Mouse (Mus musculus) limb, embryonic 11.5 days (tissue): Measurements from ENCODE around the gene Msrb3. TPM values are rescaled to one million over a fixed set of nuclear protein-coding genes. Genes with fewer than 3 reads are reported as not detected.

Source experiments
- ATAC-seq: fragments of 200-750 bp; cut with Nextera tagmentation; 2 replicates; pipeline ENCODE4 v1.8.0; 2017; ENCODE audit warnings: low read depth; ENCODE audit not compliant: insufficient number of reproducible peaks, low FRiP score, low TSS enrichment
- DNase-seq: peaks from one replicate; pipeline ENCODE4 v3.0.0-alpha.2; 2015; ENCODE audit warnings: low spot score
- H3K27ac ChIP-seq: fragments of 300-500 bp; sonication (generic); replicated peaks from 2 replicates; pipeline ENCODE4 v1.5.1; 2014; ENCODE audit warnings: low read depth, mild to moderate bottlenecking, low read length
- H3K27me3 ChIP-seq: fragments of 300-500 bp; sonication (generic); 2 replicates; pipeline ENCODE4 v1.6.1; 2014; ENCODE audit warnings: mild to moderate bottlenecking, low read length, mixed read lengths; ENCODE audit not compliant: control insufficient read depth, insufficient read depth
- H3K36me3 ChIP-seq: fragments of 300-500 bp; sonication (generic); 2 replicates; pipeline ENCODE4 v1.6.1; 2014; ENCODE audit warnings: mild to moderate bottlenecking, low read length, moderate library complexity, mixed read lengths; ENCODE audit not compliant: control insufficient read depth, insufficient read depth
- H3K4me1 ChIP-seq: fragments of 300-500 bp; sonication (generic); 2 replicates; pipeline ENCODE4 v1.6.1; 2014; ENCODE audit warnings: low read length, mixed read lengths; ENCODE audit not compliant: control insufficient read depth, insufficient read depth
- H3K4me2 ChIP-seq: fragments of 300-500 bp; sonication (generic); 2 replicates; pipeline ENCODE4 v1.6.1; 2014; ENCODE audit warnings: low read depth, mild to moderate bottlenecking, moderate library complexity; ENCODE audit not compliant: severe bottlenecking
- H3K4me3 ChIP-seq: fragments of 300-500 bp; sonication (generic); 2 replicates; pipeline ENCODE4 v1.5.1; 2014; ENCODE audit warnings: low read depth, low read length
- H3K9ac ChIP-seq: fragments of 300-500 bp; sonication (generic); 2 replicates; pipeline ENCODE4 v1.6.1; 2014; ENCODE audit warnings: mild to moderate bottlenecking, low read length
- H3K9me3 ChIP-seq: fragments of 300-500 bp; sonication (generic); 2 replicates; pipeline ENCODE4 v1.6.1; 2016; ENCODE audit warnings: low read length; ENCODE audit not compliant: control insufficient read depth
- WGBS: fragments of 180-500 bp; shearing (Covaris S2); extraction: QIAGEN DNeasy Blood & Tissue Kit; methylation state at CpG from one replicate; pipeline ENCODE4 v1.1.7; 2014; 5-methylcytosine and 5-hydroxymethylcytosine counted together
- polyA plus RNA-seq: library from polyadenylated mRNA; unstranded; fragments of >200 nt; fragmentation: Nextera tagmentation; extraction: Ambion mirVana; gene quantifications from 2 replicates; pipeline ENCODE4 v1.2.1, GENCODE M21; 2014

Msrb3 gene
- polyA plus RNA-seq, 1 experiment from 2014 or later, result 7.8 TPM

GRCm38 (mm10) chr10:120810053-120810696, 88.7 kb downstream of the Msrb3 start:
- ATAC-seq, result no peak
- 27% methylated on average over 14 of the region's 14 CpGs for WGBS
- no peak overlapping the region for H3K4me2 ChIP-seq

DNA sequence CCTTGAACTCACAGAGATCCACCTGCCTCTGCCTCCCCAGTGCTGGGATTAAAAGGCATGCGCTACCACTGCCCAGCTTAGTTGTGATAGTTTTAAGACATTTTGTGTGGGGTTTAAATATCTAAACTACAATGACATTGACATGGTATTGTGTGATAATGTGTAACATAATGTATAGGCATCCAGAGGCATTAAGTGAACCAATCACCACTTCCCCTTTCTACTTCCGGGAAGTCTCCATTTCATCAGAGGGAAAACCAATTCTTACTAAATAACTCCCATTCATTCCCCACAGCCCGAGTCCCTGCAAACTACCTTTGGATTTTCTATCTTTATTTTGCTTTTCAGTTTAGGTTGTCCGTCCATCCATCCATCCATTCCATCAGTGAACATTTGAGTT, 90.7 kb downstream of the Msrb3 start:
- no peaks in the 10 kb centered on the region for H3K36me3 ChIP-seq
- H3K9me3 ChIP-seq, result no peaks in the 10 kb centered on the region
- H3K9ac ChIP-seq, result no peak overlapping the region
- H3K27me3 ChIP-seq, result no peaks in the 10 kb centered on the region
- ATAC-seq (no peak), DNase-seq (no peak)
- H3K27ac ChIP-seq, result no peak overlapping the region
- peaks cover 27% of the 10 kb centered on the region for H3K4me1 ChIP-seq
- 92% methylated on average over 4 of the region's 4 CpGs for WGBS
- no peak overlapping the region for H3K4me2 ChIP-seq
- no peak overlapping the region for H3K4me3 ChIP-seq

More at GRCm38 (mm10) chr10:120810053-120810696, 88.7 kb downstream of the Msrb3 start:
- DNase-seq, result no peak
- no peaks in the 10 kb centered on the region for H3K27me3 ChIP-seq
- no peak overlapping the region for H3K9ac ChIP-seq
- peaks cover 31% of the 10 kb centered on the region for H3K4me1 ChIP-seq
- H3K27ac ChIP-seq, result no peak overlapping the region
- no peak overlapping the region for H3K4me3 ChIP-seq
- H3K36me3 ChIP-seq, result no peaks in the 10 kb centered on the region
- no peaks in the 10 kb centered on the region for H3K9me3 ChIP-seq

DNA sequence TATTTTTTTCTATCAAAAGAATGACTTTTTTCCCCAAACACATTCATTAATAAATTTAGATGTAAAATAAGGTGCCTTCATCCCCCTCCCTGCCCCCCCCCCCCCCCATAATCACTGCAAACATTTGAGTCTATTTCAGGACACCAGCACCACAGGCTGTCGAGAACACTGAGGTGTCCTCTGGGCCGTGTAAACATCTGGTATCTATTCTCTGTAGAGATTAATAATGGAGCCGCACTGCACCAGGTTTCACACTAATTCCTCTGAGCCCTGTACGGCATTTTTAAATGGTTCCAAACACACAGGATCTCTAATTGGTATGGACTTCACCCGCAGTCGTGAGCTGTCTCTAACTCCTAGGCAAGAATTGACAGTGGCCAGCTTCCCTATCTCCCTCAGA, 97.8 kb downstream of the Msrb3 start:
- Histone ChIP-seq H3K9me3 (no peaks in the 10 kb centered on the region), H3K27me3 (no peaks in the 10 kb centered on the region), H3K9ac (no peak overlapping the region; the same call in 1 of the 2 replicates), H3K4me2 (peak overlapping the region; percentile 16; the same call in 1 of the 2 replicates), H3K27ac (no peak overlapping the region), H3K4me1 (peaks cover 17% of the 10 kb centered on the region), H3K36me3 (no peaks in the 10 kb centered on the region), H3K4me3 (no peak overlapping the region)
- DNase-seq, result no peak
- 7% methylated on average over 6 of the region's 6 CpGs for WGBS
- ATAC-seq, result no peak

- no peak overlapping the region for H3K27ac ChIP-seq
- WGBS, result 80% methylated on average over 6 of the region's 6 CpGs
Observed at GRCm38 (mm10) chr10:120799479-120799878, 99.4 kb downstream of the Msrb3 start.

GRCm38 (mm10) chr10:120796749-120797148, 102.2 kb downstream of the Msrb3 start:
- H3K4me2 ChIP-seq, result no peak overlapping the region
- 93% methylated on average over 4 of the region's 4 CpGs for WGBS
- DNase-seq (no peak), ATAC-seq (no peak)
- no peak overlapping the region for H3K9ac ChIP-seq
- peaks cover 17% of the 10 kb centered on the region for H3K4me1 ChIP-seq
- no peaks in the 10 kb centered on the region for H3K36me3 ChIP-seq
- no peaks in the 10 kb centered on the region for H3K9me3 ChIP-seq
- no peak overlapping the region for H3K4me3 ChIP-seq
- no peak overlapping the region for H3K27ac ChIP-seq
- no peaks in the 10 kb centered on the region for H3K27me3 ChIP-seq

More at GRCm38 (mm10) chr10:120799479-120799878, 99.4 kb downstream of the Msrb3 start:
- H3K4me3 ChIP-seq, result no peak overlapping the region
- H3K27me3 ChIP-seq, result no peaks in the 10 kb centered on the region
- peaks cover 19% of the 10 kb centered on the region for H3K4me1 ChIP-seq
- no peak overlapping the region for H3K9ac ChIP-seq
- ATAC-seq, result no peak
- DNase-seq, result no peak
- H3K4me2 ChIP-seq, result no peak overlapping the region
- H3K36me3 ChIP-seq, result no peaks in the 10 kb centered on the region
- no peaks in the 10 kb centered on the region for H3K9me3 ChIP-seq

- Histone ChIP-seq H3K4me3 (no peak overlapping the region), H3K27me3 (no peaks in the 10 kb centered on the region), H3K4me2 (no peak overlapping the region), H3K36me3 (no peaks in the 10 kb centered on the region), H3K27ac (no peak overlapping the region), H3K4me1 (peaks cover 6% of the 10 kb centered on the region; the same call in 1 of the 2 replicates), H3K9ac (no peak overlapping the region), H3K9me3 (no peaks in the 10 kb centered on the region)
- 11% methylated on average over 13 of the region's 13 CpGs for WGBS
- DNase-seq (peak; percentile 44), ATAC-seq (no peak)
Observed at GRCm38 (mm10) chr10:120794391-120794817, 104.5 kb downstream of the Msrb3 start.

DNA sequence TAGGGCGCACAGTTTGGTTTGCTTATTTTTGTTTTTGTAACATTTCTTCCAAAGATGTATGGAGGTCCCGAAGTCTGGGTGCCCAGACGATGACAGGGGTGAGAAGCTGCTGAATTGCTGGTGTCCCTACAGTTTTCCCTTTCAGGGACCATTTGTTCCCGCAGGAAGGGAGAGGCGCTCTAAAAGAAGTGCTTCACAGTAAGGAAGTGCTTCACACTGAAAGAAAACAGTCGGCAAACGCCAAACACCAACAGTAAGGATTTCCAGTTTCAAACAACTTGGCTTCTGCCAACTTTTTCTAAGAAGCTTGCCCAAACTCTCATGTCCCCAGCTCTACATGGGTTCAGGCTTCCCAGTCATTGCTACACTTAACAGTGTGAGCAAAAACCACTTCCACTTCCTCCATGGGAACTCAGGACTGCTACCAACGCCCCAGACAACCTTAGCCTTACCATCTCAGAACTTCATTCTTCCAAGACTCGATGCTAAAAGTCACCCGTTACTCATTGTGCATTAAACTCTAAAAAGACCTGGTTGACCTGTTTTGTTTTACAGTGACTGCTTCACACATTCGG, 106.6 kb downstream of the Msrb3 start:
- Histone ChIP-seq H3K4me1 (peaks cover 15% of the 10 kb centered on the region), H3K27me3 (no peaks in the 10 kb centered on the region), H3K27ac (no peak overlapping the region), H3K4me3 (no peak overlapping the region), H3K9me3 (no peaks in the 10 kb centered on the region), H3K36me3 (no peaks in the 10 kb centered on the region), H3K4me2 (no peak overlapping the region), H3K9ac (no peak overlapping the region)
- WGBS, result 47% methylated on average over 11 of the region's 11 CpGs
- DNase-seq, result no peak
- ATAC-seq, result no peak

DNA sequence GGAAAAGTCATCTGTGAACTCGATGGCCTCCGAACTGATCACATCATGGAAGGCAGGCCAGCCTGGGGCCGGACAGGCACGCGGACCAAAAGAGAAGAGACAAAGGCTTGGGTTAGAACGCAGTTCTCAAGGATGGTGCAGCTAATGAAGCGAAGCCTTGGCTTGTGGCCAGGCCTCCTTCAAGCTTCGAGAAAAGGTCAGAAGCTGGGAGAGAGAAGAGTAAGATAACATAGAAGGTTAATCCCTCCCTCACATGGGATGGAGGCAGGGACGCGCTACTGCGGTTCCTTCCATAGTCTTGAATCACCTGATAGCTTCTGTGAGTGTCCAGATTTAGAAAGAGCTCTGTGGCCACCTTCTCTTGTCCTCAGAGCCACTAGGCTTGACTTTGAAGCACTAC, 107.5 kb downstream of the Msrb3 start:
- 95% methylated on average over 11 of the region's 11 CpGs for WGBS
- Histone ChIP-seq H3K4me2 (no peak overlapping the region), H3K4me1 (peaks cover 19% of the 10 kb centered on the region), H3K4me3 (no peak overlapping the region), H3K27ac (no peak overlapping the region), H3K36me3 (no peaks in the 10 kb centered on the region), H3K9ac (no peak overlapping the region), H3K27me3 (no peaks in the 10 kb centered on the region), H3K9me3 (no peaks in the 10 kb centered on the region)
- ATAC-seq (no peak), DNase-seq (no peak)
